Mouse (Mus musculus) olfactory bulb, adult 2 months (tissue): Measurements from ENCODE around the gene Cd68. TPM values are rescaled to one million over a fixed set of nuclear protein-coding genes. Genes with fewer than 3 reads are reported as not detected.
"Not testable (repeated sequence)": the region's sequence is repeated elsewhere in the genome, so short reads cannot be mapped to it uniquely, and the experiment has no call there.

Experiments
- H3K27ac ChIP-seq: fragments of 200-500 bp; 2 replicates; pipeline ENCODE4 v1.5.1; 2012; ENCODE audit warnings: low read depth, low read length; ENCODE audit not compliant: insufficient read depth
- H3K4me1 ChIP-seq: fragments of 200-500 bp; 2 replicates; pipeline ENCODE4 v1.6.1; 2012; ENCODE audit warnings: low read length; ENCODE audit not compliant: control insufficient read depth, insufficient read depth
- H3K4me3 ChIP-seq: fragments of 200-500 bp; 2 replicates; pipeline ENCODE4 v1.5.1; 2012; ENCODE audit warnings: mild to moderate bottlenecking, low read depth, low read length, moderate library complexity; ENCODE audit not compliant: insufficient read depth
- CTCF ChIP-seq: fragments of 200-500 bp; IDR thresholded peaks from 2 replicates; pipeline ENCODE4 v1.5.1; 2012; ENCODE audit warnings: low read depth, mild to moderate bottlenecking, low read length, moderate library complexity; ENCODE audit not compliant: insufficient read depth
- POLR2A ChIP-seq: fragments of 200-500 bp; IDR thresholded peaks from 2 replicates; pipeline ENCODE4 v1.6.1; 2012; ENCODE audit warnings: mild to moderate bottlenecking, low read depth, low read length, moderate library complexity; ENCODE audit not compliant: insufficient read depth
- WGBS: fragments of 180-500 bp; shearing (Covaris S2); methylation state at CpG from one replicate; pipeline ENCODE4 v1.1.7; 2018; 5-methylcytosine and 5-hydroxymethylcytosine counted together
- polyA plus RNA-seq: library from polyadenylated mRNA; stranded (reverse); fragments of >200 nt; gene quantifications from 2 replicates; pipeline ENCODE4 v1.2.4, GENCODE M21; 2012; ENCODE audit warnings: low replicate concordance; ENCODE audit not compliant: missing spikeins, insufficient read depth, insufficient read length

The Cd68 gene
- polyA plus RNA-seq, 1 experiment: not detected

GRCm38 (mm10) chr11:69708614-69709265 is 42.8 kb upstream of the Cd68 start:
- 97% methylated on average over 3 of the region's 3 CpGs for WGBS
- Histone ChIP-seq H3K27ac (no peak overlapping the region), H3K4me1 (peaks cover 6% of the 10 kb centered on the region), H3K4me3 (no peak overlapping the region)
- TF ChIP-seq POLR2A (no peak), CTCF (no peak)

- peaks cover 6% of the 10 kb centered on the region for H3K4me1 ChIP-seq
- H3K27ac ChIP-seq: no peak overlapping the region
- WGBS: 93% methylated on average over 4 of the region's 4 CpGs
- TF ChIP-seq CTCF (no peak), POLR2A (no peak)
- H3K4me3 ChIP-seq: no peak overlapping the region
Measured at GRCm38 (mm10) chr11:69707873-69708381, 42.0 kb upstream of the Cd68 start.

- Histone ChIP-seq H3K27ac (no peak overlapping the region), H3K4me1 (peaks cover 6% of the 10 kb centered on the region), H3K4me3 (no peak overlapping the region)
- WGBS: 88% methylated on average over 4 of the region's 4 CpGs
- TF ChIP-seq POLR2A: no peak
- no peak for TF ChIP-seq CTCF
Measured at GRCm38 (mm10) chr11:69707480-69707847, 41.5 kb upstream of the Cd68 start.

GRCm38 (mm10) chr11:69706775-69707479 is 41.0 kb upstream of the Cd68 start:
- no peak for TF ChIP-seq POLR2A
- TF ChIP-seq CTCF: no peak
- peaks cover 6% of the 10 kb centered on the region for H3K4me1 ChIP-seq
- WGBS: 45% methylated on average over 6 of the region's 6 CpGs
- no peak overlapping the region for H3K4me3 ChIP-seq
- H3K27ac ChIP-seq: no peak overlapping the region

GRCm38 (mm10) chr11:69704613-69705010 is 38.7 kb upstream of the Cd68 start:
- WGBS: 49% methylated on average over 2 of the region's 2 CpGs
- Histone ChIP-seq H3K4me3 (no peak overlapping the region), H3K4me1 (peaks cover 6% of the 10 kb centered on the region), H3K27ac (no peak overlapping the region)
- TF ChIP-seq POLR2A (no peak), CTCF (no peak)

- H3K4me1 ChIP-seq: peaks cover 6% of the 10 kb centered on the region
- 71% methylated on average over 8 of the region's 8 CpGs for WGBS
- H3K4me3 ChIP-seq: no peak overlapping the region
- TF ChIP-seq CTCF (no peak), POLR2A (no peak)
- H3K27ac ChIP-seq: no peak overlapping the region
Measured at GRCm38 (mm10) chr11:69703814-69704612, 38.1 kb upstream of the Cd68 start.

GRCm38 (mm10) chr11:69703381-69703780 is 37.4 kb upstream of the Cd68 start:
- not testable (repeated sequence) for H3K27ac ChIP-seq, H3K4me3 ChIP-seq, H3K4me1 ChIP-seq
- WGBS: 86% methylated on average over 3 of the region's 3 CpGs

GRCm38 (mm10) chr11:69702886-69703285 is 36.9 kb upstream of the Cd68 start:
- H3K4me1 ChIP-seq, H3K4me3 ChIP-seq: not testable (repeated sequence)
- 96% methylated on average over 10 of the region's 10 CpGs for WGBS

GRCm38 (mm10) chr11:69699595-69699994 is 33.6 kb upstream of the Cd68 start:
- no peak for TF ChIP-seq POLR2A
- no peak for TF ChIP-seq CTCF
- Histone ChIP-seq H3K4me3 (no peak overlapping the region), H3K27ac (no peak overlapping the region), H3K4me1 (peaks cover 12% of the 10 kb centered on the region)
- WGBS: 92% methylated on average over 1 of the region's 1 CpGs

More at GRCm38 (mm10) chr11:69702886-69703285, 36.9 kb upstream of the Cd68 start:
- not testable (repeated sequence) for H3K27ac ChIP-seq
